Mouse (Mus musculus) adrenal gland, adult 2 months (tissue): ENCODE data around the gene Plxna2. TPM values are rescaled to one million over a fixed set of nuclear protein-coding genes. Genes with fewer than 3 reads are reported as not detected.

Experiments used
- DNase-seq: peaks from one replicate; pipeline ENCODE4 v3.0.0; 2021
- polyA plus RNA-seq: library from polyadenylated mRNA; depleted of rRNA; stranded (reverse); fragments of >200 nt; gene quantifications from 2 replicates; pipeline ENCODE4 v1.2.3, GENCODE M21; 2012
- total RNA-seq, 2 experiments: library from RNA; stranded (reverse); gene quantifications; 2 replicates each; pipeline ENCODE4 v1.2.3; 2021

The Plxna2 gene
- total and polyA plus RNA-seq, 3 experiments: 3.6 to 9.1 (median 8.6) TPM

GRCm38 (mm10) chr1:194622677-194623076 is 4.7 kb downstream of the Plxna2 start:
- DNase-seq: no peak

- DNase-seq: no peak
These were observed 5.6 kb downstream of the Plxna2 start for GRCm38 (mm10) chr1:194623641-194624040.

GRCm38 (mm10) chr1:194624411-194624810 is 6.4 kb downstream of the Plxna2 start:
- no peak for DNase-seq

GRCm38 (mm10) chr1:194624973-194625372 is 7.0 kb downstream of the Plxna2 start:
- peak; percentile 30 for DNase-seq

- no peak for DNase-seq
These were observed 8.1 kb downstream of the Plxna2 start for GRCm38 (mm10) chr1:194626109-194626508.

- DNase-seq: no peak
These were observed 9.3 kb downstream of the Plxna2 start for GRCm38 (mm10) chr1:194627286-194627685.

- no peak for DNase-seq
These were observed 11.2 kb downstream of the Plxna2 start for GRCm38 (mm10) chr1:194629135-194629689.

- no peak for DNase-seq
These were observed 12.6 kb downstream of the Plxna2 start for GRCm38 (mm10) chr1:194630498-194631056.

GRCm38 (mm10) chr1:194631574-194631973 is 13.6 kb downstream of the Plxna2 start:
- no peak for DNase-seq

- no peak for DNase-seq
These were observed 14.0 kb downstream of the Plxna2 start for GRCm38 (mm10) chr1:194632029-194632428.

GRCm38 (mm10) chr1:194635411-194635810 is 17.4 kb downstream of the Plxna2 start:
- peak; percentile 52 for DNase-seq

GRCm38 (mm10) chr1:194635942-194636341 is 17.9 kb downstream of the Plxna2 start:
- no peak for DNase-seq

GRCm38 (mm10) chr1:194637391-194638304 is 19.6 kb downstream of the Plxna2 start:
- no peak for DNase-seq

GRCm38 (mm10) chr1:194641601-194642301 is 23.7 kb downstream of the Plxna2 start:
- peak; percentile 47 for DNase-seq

GRCm38 (mm10) chr1:194642302-194642787 is 24.3 kb downstream of the Plxna2 start:
- DNase-seq: no peak

GRCm38 (mm10) chr1:194643930-194644329 is 25.9 kb downstream of the Plxna2 start:
- DNase-seq: no peak

GRCm38 (mm10) chr1:194645898-194646297 is 27.9 kb downstream of the Plxna2 start:
- DNase-seq: no peak

GRCm38 (mm10) chr1:194650076-194650475 is 32.1 kb downstream of the Plxna2 start:
- DNase-seq: no peak

GRCm38 (mm10) chr1:194650566-194650965 is 32.5 kb downstream of the Plxna2 start:
- no peak for DNase-seq

GRCm38 (mm10) chr1:194651987-194652386 is 34.0 kb downstream of the Plxna2 start:
- DNase-seq: peak; percentile 42

GRCm38 (mm10) chr1:194658459-194659160 is 40.6 kb downstream of the Plxna2 start:
- peak; percentile 14 for DNase-seq
